13 mouse cellular contexts compared by ENCODE assay signal in genomic region chr4:44714111-44714621, GRCm38 (mm10). TPM values are rescaled to one million over a fixed set of nuclear protein-coding genes. Genes with fewer than 3 reads are reported as not detected.
DNase-seq lines count a peak whose midpoint lies in the region; ATAC-seq and TF ChIP-seq lines count a peak whose summit lies in the region.
"Had no signal": no experiment of that assay in that cellular context is flagged by ENCODE, and none has a peak within 500 bp of the region (broad histone marks: within the 10 kb centered on the region; RNA-seq: fewer than 3 reads in every experiment).

No protein-coding gene starts in this region.

- H3K4me3 ChIP-seq in heart, postnatal 0 days (ENCODE audit: low read depth, low read length) = 0 out of 2 replicates have a peak overlapping the region, but pooled peaks have one; percentile 2
- peak overlapping the region; percentile 66 for H3K4me3 ChIP-seq in midbrain, embryonic 10.5 days
- H3K4me3 ChIP-seq: left cerebral cortex, adult 2 months had no signal

- no peak for TF ChIP-seq CTCF in heart, postnatal 0 days (IDR thresholded peaks at IDR 0.05; ENCODE audit: low read depth)
- TF ChIP-seq CTCF in brain, embryonic 14.5 days (IDR thresholded peaks at IDR 0.05; ENCODE audit: borderline replicate concordance, extremely low read depth, insufficient read depth, insufficient read length) = no peak

- no peak overlapping the region for H3K27ac ChIP-seq in heart, postnatal 0 days (ENCODE audit: low read depth)
- H3K27ac ChIP-seq in midbrain, embryonic 10.5 days (replicated peaks) = peak overlapping the region; percentile 87
- H3K27ac ChIP-seq: left cerebral cortex, adult 2 months had no signal

- TF ChIP-seq EP300 in heart, postnatal 0 days (IDR thresholded peaks at IDR 0.05; ENCODE audit: low read depth) = no peak

- DNase-seq in heart, postnatal 0 days (ENCODE audit: low spot score) = no peak
- DNase-seq in heart, postnatal 4 days = no peak
- DNase-seq in B cell, adult 2 months = peak; percentile 49 to 60
- DNase-seq in brain, embryonic 14.5 days (ENCODE audit: low read depth) = peak; percentile 5
- no peak for DNase-seq in midbrain, embryonic 10.5 days (ENCODE audit: low spot score)
- DNase-seq in cerebellum, adult 11 months = no peak
- DNase-seq in cerebellum, adult 8-10 months = no peak
- DNase-seq in thymus, postnatal 25 days = no peak
- DNase-seq: adrenal gland, postnatal 10 days; heart, postnatal 36 days; lung, adult 18-20 months had no signal

- no peak overlapping the region for H3K4me2 ChIP-seq in heart, postnatal 0 days (ENCODE audit: low read depth, low read length)

- no peaks in the 10 kb centered on the region for H3K9me3 ChIP-seq in heart, postnatal 0 days (replicated peaks; ENCODE audit: control insufficient read depth, low read length)
- H3K9me3 ChIP-seq in midbrain, embryonic 10.5 days (replicated peaks) = no peaks in the 10 kb centered on the region

- 1% methylated on average over 27 of the region's 27 CpGs for WGBS in heart, postnatal 0 days
- under 1% methylated on average over 27 of the region's 27 CpGs for WGBS in midbrain, embryonic 10.5 days

- no peaks in the 10 kb centered on the region for H3K4me1 ChIP-seq in heart, postnatal 0 days (ENCODE audit: control insufficient read depth, insufficient read depth)
- peaks cover 65% of the 10 kb centered on the region for H3K4me1 ChIP-seq in midbrain, embryonic 10.5 days

- peaks cover 93% of the 10 kb centered on the region for H3K27me3 ChIP-seq in heart, postnatal 0 days (ENCODE audit: control insufficient read depth, insufficient read depth, low read length)
- H3K27me3 ChIP-seq in midbrain, embryonic 10.5 days (ENCODE audit: low read depth, poor library complexity, severe bottlenecking) = peaks cover 99% of the 10 kb centered on the region
- H3K27me3 ChIP-seq: CH12.LX had no signal

- H3K36me3 ChIP-seq in heart, postnatal 0 days (replicated peaks; ENCODE audit: control insufficient read depth, insufficient read depth, low read length) = no peaks in the 10 kb centered on the region
- no peaks in the 10 kb centered on the region for H3K36me3 ChIP-seq in midbrain, embryonic 10.5 days

- no peak overlapping the region for H3K9ac ChIP-seq in heart, postnatal 0 days (replicated peaks; ENCODE audit: low read depth, low read length)

- no peak for TF ChIP-seq POLR2A in brain, embryonic 14.5 days (IDR thresholded peaks at IDR 0.05; ENCODE audit: borderline replicate concordance, extremely low read depth, insufficient read depth, insufficient read length, poor library complexity, severe bottlenecking)

- no peak for ATAC-seq in heart, postnatal 0 days (ENCODE audit: insufficient read depth, low read depth)

RNA-seq across cellular contexts. Expression of gene Pax5, which starts 3.9 kb away (rescaled TPM):
- total RNA-seq in heart, postnatal 0 days (2014; rRNA removed; ENCODE audit: low replicate concordance) = 0.04 TPM in 1 of 2 replicates, not detected in the other
- not detected in 2 replicates for polyA plus RNA-seq in heart, postnatal 0 days (2015; fragmentation: Nextera tagmentation; extraction: Ambion mirVana)
- total RNA-seq in heart, postnatal 4 days (2021) = under 1 TPM; 0.18 to 0.71 TPM
- polyA plus RNA-seq in brain, embryonic 14.5 days (2012; rRNA removed) = 5.0 and 15.0 TPM in 2 replicates
- 6.3 and 9.1 TPM in 2 replicates for polyA plus RNA-seq in midbrain, embryonic 10.5 days (2016; fragmentation: Nextera tagmentation; extraction: Ambion mirVana)

RNA-seq across cellular contexts. Expression of gene Zcchc7, which starts 41.5 kb away (rescaled TPM):
- 7.3 and 14.1 TPM in 2 replicates for total RNA-seq in heart, postnatal 0 days (2014; rRNA removed; ENCODE audit: low replicate concordance)
- 21.4 and 22.4 TPM in 2 replicates for polyA plus RNA-seq in heart, postnatal 0 days (2015; fragmentation: Nextera tagmentation; extraction: Ambion mirVana)
- total RNA-seq in heart, postnatal 4 days (2021) = 10 to 100 TPM; 18.2 to 27.4 TPM
- 34.9 and 38.1 TPM in 2 replicates for polyA plus RNA-seq in brain, embryonic 14.5 days (2012; rRNA removed)
- 22.4 and 23.6 TPM in 2 replicates for polyA plus RNA-seq in midbrain, embryonic 10.5 days (2016; fragmentation: Nextera tagmentation; extraction: Ambion mirVana)

Comparison
In these comparisons a context has a peak if more than half of its experiments do, and no peak if none do; other contexts are left out.
1. DNase-seq: peak in B cell, adult 2 months (2 of 2) and brain, embryonic 14.5 days (single experiment); none in heart, postnatal 0 days (single experiment), heart, postnatal 4 days (single experiment), midbrain, embryonic 10.5 days (single experiment), cerebellum, adult 11 months (single experiment), cerebellum, adult 8-10 months (single experiment) and thymus, postnatal 25 days (single experiment).